Mouse (Mus musculus) T-helper 17 cell (primary cell): ENCODE data around the gene Ccnd1.
"Not testable (repeated sequence)": the region's sequence is repeated elsewhere in the genome, so short reads cannot be mapped to it uniquely, and the experiment has no call there.

Experiments
- in situ Hi-C, 2 experiments: fragments of 300-600 bp; cut with MboI, MseI; formaldehyde crosslinking; loops; 1 replicate in 1 of 2; 2 replicates in 1 of 2; pipeline ENCODE4 v1.15.1; 2025; ENCODE audit warnings: high pct_unique_total_duplicates in 2 of 2

Gene Ccnd1

DNA sequence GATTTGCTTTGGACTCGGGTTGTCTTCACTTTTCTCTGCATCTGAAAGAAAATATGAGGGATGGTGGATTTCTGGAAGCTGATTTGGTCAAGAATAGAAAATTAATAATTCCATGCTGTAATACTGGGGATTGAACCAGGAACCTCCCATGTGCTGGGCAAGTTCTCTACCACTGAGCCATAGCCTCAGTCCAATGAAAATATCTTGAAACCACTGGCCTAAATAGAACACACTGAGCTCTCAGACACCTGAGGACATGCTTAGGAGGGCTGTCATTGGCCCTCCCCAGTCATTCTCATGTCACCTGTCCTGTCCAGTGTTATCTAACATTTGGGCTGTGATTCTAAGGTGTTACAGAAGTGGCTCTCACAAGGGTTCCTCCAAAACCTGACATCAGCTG lies 28.6 kb downstream of the Ccnd1 start:
- in situ Hi-C loops, result no loop called here

DNA sequence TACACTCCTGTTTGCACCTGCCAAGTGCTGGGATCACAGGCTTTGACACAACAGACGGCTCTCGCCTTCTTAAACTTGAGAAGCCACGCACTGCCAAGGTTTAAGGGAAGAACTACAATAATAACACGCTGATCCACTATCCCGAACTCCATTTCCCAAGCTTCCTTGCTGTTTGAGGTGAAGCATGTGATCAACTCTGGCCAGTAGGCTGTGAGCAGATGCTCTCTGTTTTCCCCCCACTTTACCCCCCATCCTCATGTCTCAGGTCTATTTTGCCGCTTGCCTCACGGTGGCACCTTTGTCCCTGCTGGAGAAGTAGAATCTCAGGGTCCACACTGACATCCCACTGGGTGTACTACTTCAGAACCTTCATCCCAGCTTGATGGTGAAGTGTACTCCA lies 31.0 kb downstream of the Ccnd1 start:
- in situ Hi-C loops, result no loop called here

DNA sequence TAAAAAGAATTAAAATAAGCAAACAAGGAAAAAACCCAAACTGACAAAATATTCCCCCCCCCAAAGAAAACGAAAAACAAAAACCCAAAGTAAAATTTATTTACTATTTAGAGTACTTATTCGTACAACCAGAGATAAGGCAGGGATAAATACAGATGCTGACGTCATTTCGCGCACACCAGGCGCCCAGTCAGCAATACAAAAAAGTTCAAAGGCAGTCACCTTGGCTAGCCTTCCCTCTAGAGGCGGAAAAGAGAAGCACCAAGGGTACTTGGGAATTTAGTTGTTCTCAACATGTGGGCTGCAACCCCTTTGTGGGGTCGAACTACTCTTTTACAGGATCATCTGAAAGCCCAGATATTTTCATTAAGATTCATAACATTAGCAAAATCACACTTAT lies 31.9 kb downstream of the Ccnd1 start:
- in situ Hi-C loops, result no loop called here

DNA sequence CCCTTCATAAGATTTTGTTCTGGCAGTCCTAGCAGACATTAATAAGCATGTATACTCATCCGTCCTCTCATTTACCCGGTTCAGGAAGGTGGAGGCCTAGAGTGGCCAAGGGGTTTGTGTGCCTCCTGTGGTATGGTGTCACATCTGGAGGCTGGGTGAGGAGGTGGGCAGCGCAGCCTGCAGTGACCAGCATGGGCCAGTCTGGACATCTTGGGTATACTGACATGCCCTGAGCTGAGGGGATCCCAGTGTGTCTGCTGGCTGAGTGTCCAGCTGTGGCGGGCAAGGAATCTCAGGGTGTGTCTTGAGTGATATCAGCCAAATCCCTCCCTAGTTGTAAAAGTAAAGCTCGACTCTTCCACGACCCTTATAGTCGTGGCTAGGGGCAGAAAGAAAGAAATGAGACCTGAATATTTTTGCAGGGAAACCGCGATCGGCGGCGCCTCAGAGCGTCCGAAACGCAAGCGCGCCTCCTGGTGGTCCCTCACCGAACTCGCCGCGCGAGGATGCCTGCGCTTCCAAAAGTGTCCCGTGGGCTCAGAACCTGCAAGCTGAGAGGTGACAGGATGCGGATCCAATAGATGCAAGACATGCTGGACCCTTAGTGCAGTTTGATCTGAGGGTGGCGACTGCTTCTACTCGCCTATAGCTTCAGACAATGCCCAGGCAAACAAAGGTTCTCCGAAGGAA lies 32.9 kb downstream of the Ccnd1 start:
- in situ Hi-C loops, result no loop called here

DNA sequence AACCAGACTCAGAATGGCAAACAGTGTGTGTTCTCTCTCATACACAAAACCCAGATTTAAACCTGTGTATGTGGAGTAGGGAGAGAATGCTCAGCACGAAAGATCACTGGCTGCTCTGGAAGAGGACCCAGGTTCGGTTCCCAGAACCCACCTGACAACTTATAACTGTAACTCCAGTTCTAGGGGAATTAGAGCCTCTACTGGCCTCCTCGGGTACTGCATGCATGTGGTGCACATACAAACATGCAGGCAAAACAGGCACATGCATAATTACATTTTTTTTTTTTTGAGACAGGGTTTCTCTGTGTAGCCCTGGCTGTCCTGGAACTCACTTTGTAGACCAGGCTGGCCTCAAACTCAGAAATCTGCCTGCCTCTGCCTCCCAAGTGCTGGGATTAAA lies 34.2 kb downstream of the Ccnd1 start:
- in situ Hi-C loops, result not testable (repeated sequence)

DNA sequence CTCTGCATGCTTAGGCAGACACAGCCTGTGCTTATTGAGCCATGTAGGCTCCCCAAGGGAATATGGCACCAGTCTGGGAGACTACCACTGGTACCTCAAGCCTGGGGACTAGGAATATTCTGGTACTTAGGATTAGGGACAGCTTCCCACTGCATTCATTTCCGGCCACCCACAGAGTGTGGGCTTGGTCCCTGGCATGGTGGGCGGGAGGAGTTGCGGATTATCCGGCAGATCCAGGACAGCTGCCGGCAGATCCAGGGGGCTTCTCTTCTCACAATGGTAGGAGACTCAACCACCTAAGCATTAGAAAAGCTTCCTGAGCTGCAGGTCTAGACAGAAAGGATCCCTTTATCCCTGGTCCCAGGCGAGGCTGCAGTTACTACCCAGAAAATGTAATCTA lies 41.2 kb downstream of the Ccnd1 start:
- in situ Hi-C loops, result loop anchor here in 1 of 2 experiments (5.0 kb wide), 1 partner anchor 316 kb away; the partner anchor contains the start of gene Fadd

DNA sequence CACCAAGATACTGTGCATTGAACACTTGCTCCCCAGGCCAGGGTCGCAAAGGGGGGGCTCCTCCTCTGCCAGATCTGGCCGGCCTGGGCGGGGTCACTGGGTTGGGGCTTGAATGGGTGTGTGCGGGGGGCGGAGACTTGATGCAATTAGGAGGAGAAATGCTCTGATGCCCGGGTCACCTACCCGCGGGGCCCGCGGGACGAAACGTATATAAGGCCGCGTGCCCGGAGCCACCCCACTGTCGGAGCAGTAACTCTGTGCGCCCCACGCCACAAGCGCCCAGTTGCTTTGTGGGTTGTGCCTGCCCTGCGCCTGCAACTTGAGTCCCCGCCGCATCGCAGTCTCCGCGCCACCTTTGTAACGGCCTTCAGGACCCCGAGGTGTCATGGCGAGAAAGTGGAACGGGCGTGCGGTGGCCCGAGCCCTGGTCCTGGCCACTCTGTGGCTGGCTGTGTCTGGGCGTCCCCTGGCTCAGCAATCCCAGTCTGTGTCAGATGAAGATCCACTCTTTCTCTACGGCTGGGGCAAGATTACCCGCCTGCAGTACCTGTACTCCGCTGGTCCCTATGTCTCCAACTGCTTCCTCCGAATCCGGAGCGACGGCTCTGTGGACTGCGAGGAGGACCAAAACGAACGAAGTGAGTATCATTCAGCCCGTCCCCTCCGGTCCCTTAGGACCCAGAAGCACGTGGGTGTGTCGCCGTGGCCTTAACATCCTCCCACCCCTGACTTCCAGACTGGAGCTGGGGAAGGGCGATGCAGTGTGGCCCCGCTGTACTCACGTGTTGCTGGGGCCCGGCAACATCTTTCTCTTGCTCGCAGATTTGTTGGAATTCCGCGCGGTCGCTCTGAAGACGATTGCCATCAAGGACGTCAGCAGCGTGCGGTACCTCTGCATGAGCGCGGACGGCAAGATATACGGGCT lies 43.2 kb downstream of the Ccnd1 start, which contains the start of gene Fgf15:
TSS of gene Fgf15 (plus strand) at position 238 of the 925 bp plus-strand sequence.
- in situ Hi-C loops, result loop anchor here in 1 of 2 experiments (5.0 kb wide), 1 partner anchor 314 kb away; the partner anchor contains the start of gene Fadd

DNA sequence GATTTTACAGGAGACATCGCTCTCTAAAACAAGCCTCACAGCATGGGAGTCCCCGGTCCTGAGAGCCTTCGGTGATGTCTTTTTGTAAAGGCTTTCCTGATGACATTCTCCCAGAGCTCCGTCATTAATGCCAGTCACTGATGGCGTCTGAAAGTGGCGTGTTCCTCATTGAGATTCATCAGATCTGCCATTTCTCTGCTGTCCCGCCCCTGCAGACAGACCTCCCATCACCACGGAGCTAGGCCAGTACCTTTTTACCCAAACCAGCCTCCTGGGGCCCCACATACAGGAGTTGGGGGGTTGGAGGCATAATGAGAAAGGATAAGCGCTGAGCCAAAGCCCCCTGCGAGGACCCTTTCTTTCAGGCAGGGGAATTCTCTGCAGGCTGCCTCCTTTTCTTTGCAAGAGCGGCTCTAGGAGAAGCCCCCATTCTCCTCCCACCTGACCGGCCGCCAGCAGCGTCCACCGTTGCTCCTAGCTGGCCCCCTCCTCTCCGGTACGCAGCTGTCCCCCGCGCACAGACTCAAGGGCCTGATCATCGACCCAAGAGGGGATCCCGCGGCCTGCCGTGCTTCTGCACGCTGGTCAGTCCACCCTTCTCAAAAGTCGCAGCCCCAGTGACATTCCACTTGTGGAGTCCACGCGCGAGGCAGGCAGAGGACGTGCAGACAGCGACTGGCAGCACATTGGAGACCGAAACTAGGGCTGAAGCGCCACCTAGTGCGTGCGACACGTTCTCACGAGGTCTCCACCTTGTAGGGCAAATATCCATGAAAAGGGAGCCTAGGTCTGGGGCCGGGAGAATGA lies 44.2 kb downstream of the Ccnd1 start:
- in situ Hi-C loops, result loop anchor here in 1 of 2 experiments (5.0 kb wide), 1 partner anchor 313 kb away; the partner anchor contains the start of gene Fadd

DNA sequence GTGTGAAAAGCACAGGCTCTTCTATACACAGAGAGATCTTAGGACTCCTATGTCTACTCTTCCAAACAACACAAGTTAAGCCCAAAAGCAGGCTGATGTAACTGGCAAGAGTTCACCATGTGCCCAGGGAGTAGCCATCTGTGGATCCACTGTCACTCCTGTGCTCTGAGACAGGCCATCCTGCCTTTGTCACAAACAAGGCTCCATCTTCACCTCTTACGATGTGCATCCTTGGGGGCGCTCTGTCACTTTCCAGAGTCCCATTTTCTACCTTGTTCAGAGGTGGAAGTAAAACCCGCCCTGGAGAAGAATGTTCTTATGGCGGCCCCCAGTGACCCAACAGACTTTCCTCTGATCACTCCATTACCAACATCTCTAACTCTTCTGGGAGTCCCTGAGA lies 45.0 kb downstream of the Ccnd1 start:
- in situ Hi-C loops, result loop anchor here (5.0 kb wide), 3 partner anchors 107 to 317 kb away; partner anchors contain the start of gene Fadd (in 1 of the 2)

DNA sequence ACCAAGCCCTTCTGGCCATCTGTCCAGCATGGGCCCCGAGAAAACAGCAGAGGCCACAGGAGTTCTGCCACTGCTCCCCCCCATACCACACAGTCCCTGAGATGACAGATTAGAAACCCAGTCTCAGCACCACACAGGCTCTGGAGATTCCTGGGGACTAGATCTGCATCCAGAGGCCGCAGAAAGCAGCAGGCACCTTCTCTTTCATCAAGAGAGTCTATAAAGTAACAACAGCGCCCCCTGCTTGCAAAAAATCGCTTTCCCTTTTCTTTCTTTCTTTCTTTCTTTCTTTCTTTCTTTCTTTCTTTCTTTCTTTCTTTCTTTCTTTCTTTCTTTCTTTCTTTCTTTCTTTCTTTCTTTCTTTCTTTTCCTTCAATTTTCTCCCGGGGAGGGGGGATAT lies 45.5 kb downstream of the Ccnd1 start:
- in situ Hi-C loops, result loop anchor here (5.0 kb wide), 2 partner anchors 107 to 317 kb away; no protein-coding TSS in a partner anchor

DNA sequence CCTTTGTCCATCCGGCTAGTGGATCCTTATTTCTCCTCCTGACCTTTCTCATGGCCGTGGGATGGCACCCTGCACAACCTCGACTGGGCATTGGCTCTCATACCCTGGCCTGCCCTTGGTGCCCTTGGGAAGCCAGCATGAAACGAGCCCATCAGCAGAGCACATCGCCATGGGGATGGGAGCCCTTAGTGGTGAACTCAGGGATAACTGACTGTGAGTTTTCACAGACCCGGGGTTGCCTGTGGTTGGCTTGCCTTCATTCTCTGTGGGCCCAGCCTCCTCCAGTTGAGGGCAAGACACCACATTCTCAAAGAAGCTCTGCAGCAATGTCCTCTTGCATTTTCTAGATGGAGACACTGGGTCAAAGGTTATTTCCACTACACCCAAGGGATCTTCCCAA lies 47.4 kb downstream of the Ccnd1 start:
- in situ Hi-C loops, result loop anchor here (5.0 kb wide), 2 partner anchors 105 to 315 kb away; no protein-coding TSS in a partner anchor

DNA sequence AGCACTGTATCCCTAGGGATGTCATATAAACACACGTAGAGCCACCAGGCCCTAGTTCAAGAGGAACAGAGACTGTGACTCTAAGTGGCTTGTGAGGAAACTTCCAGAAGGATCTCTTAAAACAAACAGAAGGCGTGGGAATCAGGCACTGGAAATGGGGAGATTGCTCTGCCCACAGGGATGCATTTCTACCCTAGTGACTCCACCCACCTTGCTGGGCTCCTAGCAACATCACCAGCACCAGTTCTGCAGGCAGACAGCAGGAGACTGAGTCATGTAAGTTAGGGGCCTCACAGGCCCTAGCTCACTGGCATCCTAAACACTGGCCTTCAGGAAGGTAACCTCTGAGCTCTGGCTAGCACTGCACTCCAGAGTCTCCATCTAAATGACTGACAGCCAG lies 47.9 kb downstream of the Ccnd1 start:
- in situ Hi-C loops, result loop anchor here (5.0 kb wide), 2 partner anchors 105 to 315 kb away; no protein-coding TSS in a partner anchor

DNA sequence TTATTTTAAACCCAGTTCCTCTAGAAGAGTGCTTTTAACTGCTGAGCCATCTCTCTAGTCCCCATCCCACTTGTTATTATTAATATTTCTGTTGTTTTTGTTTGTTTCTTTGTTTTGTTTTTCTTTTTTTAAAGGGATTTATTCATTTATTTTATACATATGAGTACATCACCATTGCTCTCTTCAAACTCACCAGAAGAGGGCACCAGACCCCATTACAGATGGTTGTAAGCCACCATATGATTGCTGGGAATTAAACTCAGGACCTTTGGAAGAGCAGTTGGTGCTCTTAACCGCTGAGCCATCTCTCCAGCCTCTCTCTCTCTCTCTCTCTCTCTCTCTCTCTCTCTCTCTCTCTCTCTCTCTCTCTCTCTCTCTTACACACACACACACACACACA lies 49.1 kb downstream of the Ccnd1 start:
- in situ Hi-C loops, result loop anchor here (5.0 kb wide), 2 partner anchors 103 to 313 kb away; no protein-coding TSS in a partner anchor

DNA sequence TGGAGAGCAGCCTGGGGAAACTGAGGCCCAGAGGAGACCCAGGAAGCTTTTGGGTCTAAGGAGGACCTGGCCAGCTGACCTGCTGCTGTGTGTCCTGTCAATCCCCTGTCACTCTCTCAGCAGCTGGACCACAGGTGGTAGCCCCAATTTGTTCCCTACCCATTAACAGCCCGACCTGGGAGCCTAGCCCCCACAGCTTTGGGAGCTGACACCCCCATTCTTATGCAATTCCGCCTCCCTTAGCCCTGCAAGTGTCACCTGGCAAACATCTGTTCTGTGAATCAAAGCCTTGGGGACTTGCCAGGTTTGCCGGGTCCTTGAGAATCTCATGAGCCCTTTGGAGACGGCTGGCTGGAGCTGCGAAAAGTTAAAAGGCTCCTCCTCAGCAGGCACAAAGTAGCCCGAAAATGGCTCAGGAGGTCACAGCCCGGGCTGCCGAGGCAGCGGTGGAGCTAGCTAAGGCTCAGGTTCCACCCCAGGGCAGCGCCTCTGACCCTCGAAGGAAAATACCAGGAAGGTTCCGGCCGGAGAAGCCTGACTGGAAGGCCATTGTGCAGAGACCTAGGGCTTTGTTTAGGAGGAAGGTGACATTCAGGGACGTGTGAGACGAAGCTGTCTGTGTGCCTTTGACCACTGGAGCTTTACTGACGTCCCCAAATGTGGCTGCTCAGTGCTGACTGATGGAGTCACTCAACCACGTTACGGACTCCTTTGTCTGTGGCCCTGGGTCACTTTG lies 51.0 kb downstream of the Ccnd1 start:
- in situ Hi-C loops, result no loop called here

DNA sequence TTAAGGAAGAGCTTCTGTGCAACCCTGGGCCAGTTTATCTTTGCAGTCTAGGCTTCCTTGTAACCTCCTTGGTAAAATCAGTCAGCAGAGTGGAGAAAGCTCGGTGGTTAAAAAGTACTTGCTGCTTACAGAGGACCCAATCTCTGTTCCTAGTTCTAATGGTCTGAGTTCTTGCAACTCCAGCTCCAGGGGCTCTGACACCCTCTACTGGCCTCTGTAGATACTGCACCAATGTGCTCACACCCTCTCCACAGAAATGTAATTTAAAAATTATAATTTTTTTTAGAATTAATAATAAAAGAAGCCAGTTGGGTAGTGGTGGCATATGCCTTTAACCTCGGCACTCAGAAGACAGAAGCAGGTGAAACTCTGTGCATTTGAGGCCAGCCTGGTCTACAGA lies 52.1 kb downstream of the Ccnd1 start:
- in situ Hi-C loops, result no loop called here

DNA sequence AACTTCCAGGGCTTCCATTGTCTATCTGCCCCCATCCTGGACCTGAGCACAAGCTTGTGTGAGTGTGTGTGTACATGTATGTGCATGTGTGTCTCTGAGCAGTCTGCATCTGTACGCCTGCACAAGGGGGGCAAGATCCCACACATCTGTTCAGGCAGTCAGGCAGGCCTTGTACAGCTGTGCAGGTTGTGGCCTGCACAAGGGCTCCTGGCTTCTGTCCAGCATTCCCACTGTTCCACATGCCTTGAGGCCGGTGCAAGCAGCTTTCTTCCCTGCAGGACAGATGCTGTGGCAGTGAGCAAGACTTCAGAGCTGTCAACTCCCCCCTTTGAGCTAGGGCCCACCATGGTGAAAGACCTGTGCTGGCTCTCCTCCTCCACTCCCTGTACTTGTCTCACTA lies 56.6 kb downstream of the Ccnd1 start:
- in situ Hi-C loops, result no loop called here
